Mouse (Mus musculus) stomach, embryonic 14.5 days (tissue): ENCODE measurements around the gene Iah1. TPM values are rescaled to one million over a fixed set of nuclear protein-coding genes. Genes with fewer than 3 reads are reported as not detected.

Experiments used
- ATAC-seq: fragments of 200-750 bp; cut with Nextera tagmentation; 2 replicates; pipeline ENCODE4 v1.8.0; 2017; ENCODE audit warnings: low read depth, moderate TSS enrichment; ENCODE audit not compliant: insufficient number of reproducible peaks, insufficient read depth, low FRiP score
- H3K27ac ChIP-seq: fragments of 300-500 bp; sonication (generic); 2 replicates; pipeline ENCODE4 v1.5.1; 2014; ENCODE audit warnings: mild to moderate bottlenecking, low read length, moderate library complexity, mixed read lengths
- H3K27me3 ChIP-seq: fragments of 300-500 bp; sonication (generic); 2 replicates; pipeline ENCODE4 v1.6.1; 2014; ENCODE audit warnings: low read length, control low read depth, mixed read lengths; ENCODE audit not compliant: control insufficient read depth, insufficient read depth
- H3K36me3 ChIP-seq: fragments of 300-500 bp; sonication (generic); 2 replicates; pipeline ENCODE4 v1.6.1; 2014; ENCODE audit warnings: mild to moderate bottlenecking, control low read depth, low read length, moderate library complexity, mixed read lengths; ENCODE audit not compliant: control insufficient read depth, insufficient read depth
- H3K4me1 ChIP-seq: fragments of 300-500 bp; sonication (generic); 2 replicates; pipeline ENCODE4 v1.6.1; 2014; ENCODE audit warnings: low read length, control low read depth, mixed read lengths; ENCODE audit not compliant: control insufficient read depth, insufficient read depth
- H3K4me2 ChIP-seq: fragments of 300-500 bp; sonication (generic); replicated peaks from 2 replicates; pipeline ENCODE4 v1.6.1; 2014; ENCODE audit warnings: low read depth, low read length, control low read depth
- H3K4me3 ChIP-seq: fragments of 300-500 bp; sonication (generic); 2 replicates; pipeline ENCODE4 v1.5.1; 2014; ENCODE audit warnings: low read depth, low read length, control low read depth
- H3K9ac ChIP-seq: fragments of 300-500 bp; sonication (generic); replicated peaks from 2 replicates; pipeline ENCODE4 v1.6.1; 2014; ENCODE audit warnings: low read depth, mild to moderate bottlenecking, control low read depth, low read length, moderate library complexity, mixed read lengths
- H3K9me3 ChIP-seq: fragments of 300-500 bp; sonication (generic); 2 replicates; pipeline ENCODE4 v1.6.1; 2016; ENCODE audit warnings: low read depth, low read length, control low read depth; ENCODE audit not compliant: control insufficient read depth
- WGBS: fragments of 180-500 bp; shearing (Covaris S2); extraction: QIAGEN DNeasy Blood & Tissue Kit; methylation state at CpG from one replicate; pipeline ENCODE4 v1.1.7; 2014; 5-methylcytosine and 5-hydroxymethylcytosine counted together
- polyA plus RNA-seq: library from polyadenylated mRNA; unstranded; fragments of >200 nt; fragmentation: Nextera tagmentation; extraction: Ambion mirVana; gene quantifications from 2 replicates; pipeline ENCODE4 v1.2.1, GENCODE M21; 2014

Gene Iah1
- polyA plus RNA-seq, 1 experiment from 2014 or later, result 49.5 TPM

GRCm38 (mm10) chr12:21335869-21336268 is 19.7 kb downstream of the Iah1 start:
- H3K27ac ChIP-seq, result no peak overlapping the region
- H3K4me3 ChIP-seq, result no peak overlapping the region
- H3K36me3 ChIP-seq, result peaks cover 36% of the 10 kb centered on the region
- no peak overlapping the region for H3K9ac ChIP-seq
- no peak overlapping the region for H3K4me2 ChIP-seq
- no peaks in the 10 kb centered on the region for H3K9me3 ChIP-seq
- 89% methylated on average over 7 of the region's 7 CpGs for WGBS
- no peak for ATAC-seq
- H3K4me1 ChIP-seq, result no peaks in the 10 kb centered on the region
- H3K27me3 ChIP-seq, result no peaks in the 10 kb centered on the region

DNA sequence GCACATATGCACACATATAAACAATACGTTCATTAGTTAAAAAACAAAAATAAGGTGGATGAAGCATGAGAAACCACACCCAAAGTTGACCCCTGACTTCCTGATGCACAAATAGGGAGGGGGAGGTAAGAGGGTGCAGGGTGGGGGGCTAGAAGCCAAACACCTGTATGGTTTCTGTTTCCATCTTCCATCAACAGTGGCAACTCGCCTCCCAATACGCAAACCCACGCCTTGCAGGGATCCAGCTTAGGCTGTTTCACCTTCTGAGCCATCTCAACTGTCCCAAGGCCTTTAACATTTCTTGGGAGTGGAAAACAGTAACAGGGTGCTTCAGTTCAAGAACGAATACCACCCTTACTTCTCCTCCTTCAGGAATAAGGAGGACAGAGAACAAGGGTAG is 21.0 kb downstream of the Iah1 start:
- no peaks in the 10 kb centered on the region for H3K27me3 ChIP-seq
- H3K27ac ChIP-seq, result no peak overlapping the region
- no peak overlapping the region for H3K4me2 ChIP-seq
- H3K4me3 ChIP-seq, result no peak overlapping the region
- peaks cover 31% of the 10 kb centered on the region for H3K36me3 ChIP-seq
- no peaks in the 10 kb centered on the region for H3K9me3 ChIP-seq
- ATAC-seq, result no peak
- H3K9ac ChIP-seq, result no peak overlapping the region
- WGBS, result 92% methylated on average over 5 of the region's 5 CpGs
- H3K4me1 ChIP-seq, result no peaks in the 10 kb centered on the region

DNA sequence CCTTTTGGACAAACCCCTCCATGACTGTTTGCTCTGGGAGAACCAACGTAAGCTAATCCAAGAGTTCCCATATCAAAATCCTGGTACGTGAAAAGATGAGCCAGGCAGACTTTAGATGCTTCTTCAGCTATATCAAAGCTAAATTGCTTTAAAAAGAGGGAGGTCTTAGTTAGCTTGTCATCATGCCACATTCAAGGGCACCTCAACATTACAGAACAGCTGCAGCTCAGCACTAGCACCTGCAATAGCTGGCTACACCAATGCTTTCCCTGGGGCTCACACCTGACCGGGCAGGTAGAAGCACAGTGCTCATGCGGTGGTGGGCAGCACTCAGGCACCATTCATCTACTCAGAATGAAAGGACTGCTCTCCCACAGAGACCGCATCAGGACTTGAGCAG is 24.5 kb downstream of the Iah1 start:
- H3K4me3 ChIP-seq, result no peak overlapping the region
- WGBS, result 92% methylated on average over 5 of the region's 5 CpGs
- no peak overlapping the region for H3K9ac ChIP-seq
- H3K27ac ChIP-seq, result no peak overlapping the region
- no peak for ATAC-seq
- H3K9me3 ChIP-seq, result no peaks in the 10 kb centered on the region
- peaks cover 30% of the 10 kb centered on the region for H3K36me3 ChIP-seq
- no peaks in the 10 kb centered on the region for H3K27me3 ChIP-seq
- H3K4me2 ChIP-seq, result no peak overlapping the region
- H3K4me1 ChIP-seq, result no peaks in the 10 kb centered on the region

DNA sequence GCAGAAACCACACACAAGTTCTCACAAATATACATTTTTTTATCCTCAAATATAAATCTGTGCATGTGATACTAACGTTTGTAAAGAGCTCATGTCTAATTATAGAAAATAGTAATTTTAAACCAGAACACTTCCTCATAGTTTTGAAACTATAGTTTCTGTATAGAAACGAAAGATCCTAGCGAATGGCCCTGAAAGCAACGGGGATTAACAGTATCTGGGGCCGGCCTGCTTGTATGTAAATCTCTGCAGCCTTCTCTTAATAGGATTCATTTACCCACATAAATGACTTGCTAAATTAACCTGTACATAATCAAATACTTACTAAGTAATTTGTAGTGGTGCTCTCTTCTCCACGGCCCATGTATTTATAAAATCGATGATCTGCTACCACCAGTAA is 30.8 kb downstream of the Iah1 start:
- Histone ChIP-seq H3K9me3 (0 out of 2 replicates have a peak, but pooled peaks cover 3% of the 10 kb centered on the region), H3K4me1 (no peaks in the 10 kb centered on the region), H3K9ac (no peak overlapping the region), H3K27ac (no peak overlapping the region), H3K27me3 (no peaks in the 10 kb centered on the region), H3K36me3 (peaks cover 33% of the 10 kb centered on the region), H3K4me3 (no peak overlapping the region), H3K4me2 (no peak overlapping the region)
- ATAC-seq, result no peak
- WGBS, result 93% methylated on average over 7 of the region's 7 CpGs

- 0 out of 2 replicates have a peak, but pooled peaks cover 4% of the 10 kb centered on the region for H3K9me3 ChIP-seq
- H3K27me3 ChIP-seq, result no peaks in the 10 kb centered on the region
- no peak for ATAC-seq
- H3K4me3 ChIP-seq, result no peak overlapping the region
- H3K27ac ChIP-seq, result no peak overlapping the region
- H3K4me2 ChIP-seq, result no peak overlapping the region
- no peak overlapping the region for H3K9ac ChIP-seq
- no peaks in the 10 kb centered on the region for H3K4me1 ChIP-seq
- 81% methylated on average over 7 of the region's 7 CpGs for WGBS
- peaks cover 37% of the 10 kb centered on the region for H3K36me3 ChIP-seq
Observed at GRCm38 (mm10) chr12:21350113-21350876, 34.1 kb downstream of the Iah1 start.

GRCm38 (mm10) chr12:21353681-21354080 is 37.5 kb downstream of the Iah1 start:
- H3K4me2 ChIP-seq, result no peak overlapping the region
- H3K4me1 ChIP-seq, result no peaks in the 10 kb centered on the region
- H3K27me3 ChIP-seq, result no peaks in the 10 kb centered on the region
- 91% methylated on average over 8 of the region's 8 CpGs for WGBS
- H3K4me3 ChIP-seq, result no peak overlapping the region
- H3K9me3 ChIP-seq, result 0 out of 2 replicates have a peak, but pooled peaks cover 4% of the 10 kb centered on the region
- H3K9ac ChIP-seq, result no peak overlapping the region
- no peak overlapping the region for H3K27ac ChIP-seq
- no peak for ATAC-seq
- peaks cover 33% of the 10 kb centered on the region for H3K36me3 ChIP-seq

DNA sequence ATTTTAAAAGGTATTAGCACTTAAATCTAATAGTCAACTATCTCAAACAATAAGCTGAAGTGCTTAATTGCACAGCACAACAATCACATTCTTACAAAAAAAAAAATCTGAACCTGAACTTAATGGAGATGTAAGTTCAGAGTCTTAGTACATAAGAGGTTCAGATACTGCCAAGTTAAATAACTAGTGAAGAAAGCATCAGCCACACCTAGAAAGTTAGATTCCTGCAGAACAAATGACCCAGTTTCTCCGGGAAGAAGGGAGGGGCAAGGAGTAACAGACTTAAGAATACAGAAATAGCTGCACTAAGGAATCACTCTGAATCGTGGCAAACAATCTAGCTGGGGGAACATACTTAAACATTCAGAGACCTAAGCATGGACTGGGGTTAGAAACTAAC is 46.5 kb downstream of the Iah1 start:
- H3K4me3 ChIP-seq, result no peak overlapping the region
- WGBS, result 69% methylated on average over 2 of the region's 2 CpGs
- no peaks in the 10 kb centered on the region for H3K27me3 ChIP-seq
- H3K4me2 ChIP-seq, result no peak overlapping the region
- ATAC-seq, result no peak
- no peaks in the 10 kb centered on the region; the same call in 1 of the 2 replicates for H3K36me3 ChIP-seq
- no peaks in the 10 kb centered on the region for H3K4me1 ChIP-seq
- no peaks in the 10 kb centered on the region for H3K9me3 ChIP-seq
- H3K9ac ChIP-seq, result no peak overlapping the region
- H3K27ac ChIP-seq, result no peak overlapping the region

DNA sequence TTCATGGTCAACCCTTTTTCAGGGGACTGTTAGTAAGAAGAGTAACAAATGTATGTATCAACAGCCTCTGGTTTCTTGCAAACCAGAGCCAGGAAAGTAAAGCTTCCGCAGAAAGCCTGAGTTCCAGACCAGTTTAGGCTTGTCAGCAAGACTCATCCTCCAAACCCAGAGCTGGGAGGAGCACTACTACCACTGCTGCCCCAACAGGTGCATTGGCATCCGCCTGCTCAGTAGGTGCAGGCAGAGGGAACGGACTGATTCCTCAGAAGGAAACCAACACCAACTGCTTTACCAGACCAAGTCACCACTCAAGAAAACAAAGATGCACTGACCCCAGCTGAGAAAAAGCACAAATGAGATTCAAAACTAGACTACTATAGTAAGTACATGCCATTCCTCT is 47.0 kb downstream of the Iah1 start:
- Histone ChIP-seq H3K9ac (no peak overlapping the region), H3K9me3 (no peaks in the 10 kb centered on the region), H3K4me1 (no peaks in the 10 kb centered on the region), H3K27me3 (no peaks in the 10 kb centered on the region), H3K4me2 (no peak overlapping the region), H3K4me3 (no peak overlapping the region), H3K36me3 (no peaks in the 10 kb centered on the region; the same call in 1 of the 2 replicates), H3K27ac (no peak overlapping the region)
- 92% methylated on average over 3 of the region's 3 CpGs for WGBS
- ATAC-seq, result no peak
